Mouse (Mus musculus) kidney, adult 2 months (tissue): ENCODE measurements at regions not wholly inside any gene's neighbourhood (a gene's known extent, or its start where the extent isn't known, plus 50 kb on each side); places are given as distances from the start of the nearest gene placed in this dataset.

ENCODE experiments used
- DNase-seq: peaks from one replicate; pipeline ENCODE4 v3.0.0; 2021
- H3K27ac ChIP-seq: fragments of 200-500 bp; 2 replicates; pipeline ENCODE4 v1.5.1; 2012; ENCODE audit warnings: low read depth, low read length, control low read depth, inconsistent platforms; ENCODE audit not compliant: insufficient read depth
- H3K27me3 ChIP-seq: fragments of 200-500 bp; replicated peaks from 2 replicates; pipeline ENCODE4 v1.6.1; 2012; ENCODE audit warnings: mild to moderate bottlenecking, moderate library complexity, low read length, inconsistent platforms; ENCODE audit not compliant: control insufficient read depth, insufficient read depth
- H3K36me3 ChIP-seq: fragments of 200-500 bp; 2 replicates; pipeline ENCODE4 v1.6.1; 2012; ENCODE audit warnings: mild to moderate bottlenecking, moderate library complexity, low read length, inconsistent platforms; ENCODE audit not compliant: control insufficient read depth, insufficient read depth
- H3K4me1 ChIP-seq: fragments of 200-500 bp; 2 replicates; pipeline ENCODE4 v1.6.1; 2011; ENCODE audit warnings: low read length; ENCODE audit not compliant: control insufficient read depth, insufficient read depth
- H3K4me3 ChIP-seq: fragments of 200-500 bp; 2 replicates; pipeline ENCODE4 v1.5.1; 2011; ENCODE audit warnings: mild to moderate bottlenecking, low read depth, low read length, control low read depth; ENCODE audit not compliant: insufficient read depth
- CTCF ChIP-seq: fragments of 200-500 bp; conservative IDR thresholded peaks from 2 replicates; pipeline ENCODE4 v1.5.1; 2011; ENCODE audit warnings: low read depth, mild to moderate bottlenecking, control low read depth, low read length, moderate library complexity, mixed read lengths; ENCODE audit not compliant: insufficient read depth, insufficient read length
- POLR2A ChIP-seq: fragments of 200-500 bp; IDR thresholded peaks from one replicate; pipeline ENCODE4 v1.6.1; 2011; ENCODE audit warnings: low read depth, low read length, control low read depth
- WGBS: fragments of 180-500 bp; shearing (Covaris S2); methylation state at CpG from one replicate; pipeline ENCODE4 v1.1.7; 2018; 5-methylcytosine and 5-hydroxymethylcytosine counted together

DNA sequence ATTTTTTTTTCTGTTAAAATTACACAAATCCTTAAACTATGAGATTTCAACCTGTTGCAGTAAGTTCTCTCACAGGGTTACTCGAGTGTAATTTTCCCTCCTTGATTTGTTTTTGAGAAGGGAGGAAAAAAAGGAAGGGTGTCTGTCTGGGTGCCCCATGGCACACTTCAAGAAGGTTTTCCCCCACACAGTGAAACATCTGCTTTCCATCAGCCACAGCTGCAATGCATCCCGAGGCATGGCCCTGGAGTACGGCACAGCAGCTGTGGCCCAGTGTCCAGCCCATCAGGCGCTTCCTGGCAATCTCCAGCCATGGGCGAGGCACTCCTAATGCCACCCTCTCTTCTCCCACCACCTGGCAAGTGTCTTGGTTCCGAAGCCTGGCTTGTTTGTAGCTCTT lies 331.8 kb upstream of the Sox9 start:
- H3K27me3 ChIP-seq, result no peaks in the 10 kb centered on the region
- H3K4me1 ChIP-seq, result no peaks in the 10 kb centered on the region
- H3K4me3 ChIP-seq, result no peak overlapping the region
- H3K36me3 ChIP-seq, result no peaks in the 10 kb centered on the region
- DNase-seq, result no peak
- no peak overlapping the region for H3K27ac ChIP-seq
- TF ChIP-seq POLR2A (no peak), CTCF (no peak)
- 39% methylated on average over 6 of the region's 6 CpGs for WGBS

DNA sequence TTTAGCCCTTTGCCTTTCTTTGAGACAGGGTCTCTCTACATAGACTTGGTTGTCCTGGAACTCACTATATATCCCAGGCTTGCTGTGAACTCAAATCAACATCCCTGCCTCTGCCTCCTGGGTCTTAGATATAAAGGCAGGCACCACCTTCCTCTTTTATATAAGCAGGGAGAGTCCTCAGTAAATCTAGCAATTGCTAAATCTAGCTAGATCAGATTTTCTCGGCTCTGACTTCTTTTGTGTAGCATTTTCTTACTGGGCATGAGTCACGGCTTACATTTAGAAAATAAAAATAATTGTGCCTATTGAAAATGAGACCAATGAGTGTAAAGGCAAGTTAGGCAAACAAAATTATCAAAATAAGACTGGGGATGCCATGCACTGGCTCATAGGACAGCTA lies 323.9 kb upstream of the Sox9 start:
- 91% methylated on average over 2 of the region's 2 CpGs for WGBS
- Histone ChIP-seq H3K36me3 (no peaks in the 10 kb centered on the region), H3K27me3 (no peaks in the 10 kb centered on the region), H3K4me1 (no peaks in the 10 kb centered on the region), H3K27ac (no peak overlapping the region), H3K4me3 (no peak overlapping the region)
- no peak for TF ChIP-seq CTCF
- TF ChIP-seq POLR2A, result no peak
- DNase-seq, result no peak

DNA sequence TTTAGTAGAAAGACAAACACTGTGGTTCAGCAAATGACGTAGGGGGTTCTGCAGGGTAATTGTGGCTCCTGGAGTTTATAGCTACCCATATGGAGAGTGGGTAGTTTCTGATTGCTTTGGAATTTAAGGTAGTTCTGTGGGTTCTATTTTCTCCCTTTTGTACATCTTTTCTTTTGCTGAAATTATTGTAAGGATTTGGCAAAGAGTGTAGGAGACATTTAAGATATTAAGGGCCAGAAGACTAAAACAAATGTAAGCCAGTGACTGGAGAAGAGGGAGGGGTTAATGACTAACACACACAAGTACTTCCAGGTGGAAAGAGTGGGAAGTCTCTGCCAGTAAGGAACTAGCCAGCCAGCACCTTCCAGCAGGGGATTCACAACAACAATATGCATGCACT lies 318.9 kb upstream of the Sox9 start:
- no peaks in the 10 kb centered on the region for H3K27me3 ChIP-seq
- no peak overlapping the region for H3K27ac ChIP-seq
- H3K4me3 ChIP-seq, result no peak overlapping the region
- no peaks in the 10 kb centered on the region for H3K36me3 ChIP-seq
- WGBS, result 94% methylated on average over 1 of the region's 1 CpGs
- TF ChIP-seq CTCF (no peak), POLR2A (no peak)
- no peak for DNase-seq
- H3K4me1 ChIP-seq, result no peaks in the 10 kb centered on the region

DNA sequence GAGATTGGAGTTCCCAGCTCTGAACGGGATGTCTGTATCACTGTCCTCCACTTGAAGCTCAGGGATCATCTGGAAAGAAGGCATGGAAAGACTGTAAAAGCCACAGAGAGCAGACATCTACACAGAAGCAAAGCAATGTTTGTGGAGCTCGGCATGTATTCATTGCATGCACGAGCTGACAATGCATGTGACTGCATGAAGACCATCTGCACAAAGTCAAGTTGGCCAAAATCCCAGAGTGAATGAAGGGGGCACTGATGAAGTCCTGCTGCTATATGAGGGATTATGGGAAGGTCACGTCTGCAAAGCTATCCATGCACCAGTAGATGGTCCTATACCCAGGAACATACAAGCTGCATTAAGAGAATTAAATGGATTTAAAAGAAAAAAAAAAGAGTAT lies 317.6 kb upstream of the Sox9 start:
- no peak overlapping the region for H3K4me3 ChIP-seq
- no peaks in the 10 kb centered on the region for H3K27me3 ChIP-seq
- WGBS, result 81% methylated on average over 4 of the region's 4 CpGs
- no peaks in the 10 kb centered on the region for H3K4me1 ChIP-seq
- no peak overlapping the region for H3K27ac ChIP-seq
- no peak for DNase-seq
- no peak for TF ChIP-seq POLR2A
- H3K36me3 ChIP-seq, result no peaks in the 10 kb centered on the region

DNA sequence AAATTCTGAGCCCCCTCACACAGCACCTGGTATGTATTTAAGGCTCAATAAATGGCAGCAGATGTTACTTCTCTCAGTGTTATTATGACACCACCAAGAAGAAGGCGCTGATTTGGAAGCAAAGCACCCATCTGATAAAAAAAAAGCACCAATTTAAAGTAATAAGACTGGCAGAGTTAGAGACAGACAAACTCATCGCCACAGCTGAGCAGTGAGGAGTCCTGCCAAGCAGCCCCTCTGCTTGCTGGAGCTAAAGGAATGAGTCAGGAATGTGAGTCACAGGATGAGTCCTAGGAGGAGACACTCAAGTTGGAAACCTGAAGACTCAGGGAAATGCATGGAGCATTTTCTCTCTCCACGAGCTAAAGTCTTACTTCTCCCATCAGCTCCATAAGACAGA lies 311.7 kb upstream of the Sox9 start:
- Histone ChIP-seq H3K4me3 (no peak overlapping the region), H3K4me1 (no peaks in the 10 kb centered on the region), H3K27me3 (no peaks in the 10 kb centered on the region), H3K36me3 (no peaks in the 10 kb centered on the region), H3K27ac (no peak overlapping the region)
- WGBS, result 59% methylated on average over 3 of the region's 3 CpGs
- TF ChIP-seq CTCF (no peak), POLR2A (no peak)
- DNase-seq, result no peak

DNA sequence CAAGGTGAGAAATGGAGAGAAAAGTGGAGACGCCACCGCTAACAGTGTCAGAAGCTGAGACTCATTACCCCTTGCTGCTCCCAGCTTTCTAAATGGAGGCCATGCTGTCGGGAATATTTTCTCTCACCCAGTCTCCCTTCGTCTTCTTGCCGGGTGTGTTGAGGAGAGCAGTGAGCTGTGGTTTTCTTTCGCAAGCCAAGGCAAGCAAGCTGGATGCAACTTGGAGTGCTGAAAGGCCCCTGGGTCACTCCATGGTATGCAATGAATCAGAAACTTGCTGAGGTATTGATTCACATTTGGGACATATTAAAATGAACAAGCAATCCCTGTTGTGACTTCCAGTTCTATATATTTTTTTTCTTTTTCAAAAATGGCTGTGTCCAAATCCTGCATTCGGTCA lies 308.8 kb upstream of the Sox9 start:
- DNase-seq, result no peak
- TF ChIP-seq CTCF, result no peak
- no peak for TF ChIP-seq POLR2A
- Histone ChIP-seq H3K27me3 (no peaks in the 10 kb centered on the region), H3K4me3 (no peak overlapping the region), H3K27ac (no peak overlapping the region), H3K4me1 (no peaks in the 10 kb centered on the region), H3K36me3 (no peaks in the 10 kb centered on the region)
- 80% methylated on average over 7 of the region's 7 CpGs for WGBS

DNA sequence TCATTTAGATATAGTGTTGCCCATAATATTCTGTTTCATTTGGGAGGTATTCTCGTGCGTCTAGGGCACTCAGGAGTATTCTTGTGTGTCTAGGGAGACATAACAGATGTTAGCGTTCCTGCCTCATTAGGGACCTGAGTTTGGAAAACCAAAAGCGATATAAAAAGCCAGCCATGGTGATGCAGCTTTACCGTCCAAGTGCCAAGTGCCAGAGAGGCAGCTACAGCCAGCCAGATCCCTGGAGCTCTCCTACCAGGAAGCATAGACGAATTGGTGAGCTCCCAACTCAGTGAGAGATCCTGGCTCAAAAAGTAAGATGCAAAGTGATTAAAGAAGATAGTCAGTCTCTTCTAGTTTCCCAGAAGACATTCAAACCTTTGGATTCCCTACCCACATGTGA lies 308.3 kb upstream of the Sox9 start:
- Histone ChIP-seq H3K27ac (no peak overlapping the region), H3K4me1 (no peaks in the 10 kb centered on the region), H3K27me3 (no peaks in the 10 kb centered on the region), H3K4me3 (no peak overlapping the region), H3K36me3 (no peaks in the 10 kb centered on the region)
- 79% methylated on average over 6 of the region's 6 CpGs for WGBS
- TF ChIP-seq POLR2A, result no peak
- no peak for TF ChIP-seq CTCF
- DNase-seq, result no peak

DNA sequence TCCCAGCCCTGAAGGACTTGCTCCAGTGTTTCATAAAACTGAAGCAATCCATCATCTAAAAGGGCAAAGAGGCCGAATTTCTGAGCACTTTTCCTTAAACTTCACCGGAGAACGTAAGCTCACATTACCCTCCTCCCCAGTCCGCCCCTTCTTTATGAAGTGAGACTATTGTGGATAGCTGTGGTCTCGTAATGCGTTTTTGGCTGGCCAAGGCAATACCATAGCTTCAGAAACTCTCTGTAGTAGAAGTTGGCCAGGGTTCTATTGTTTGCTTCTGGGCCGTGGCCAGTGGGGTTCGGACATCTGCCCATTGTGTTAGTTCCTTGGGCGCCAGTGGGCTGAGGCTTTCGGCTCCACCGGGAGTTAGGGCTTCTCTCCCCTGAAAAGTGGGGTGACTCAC lies 301.7 kb upstream of the Sox9 start:
- H3K27me3 ChIP-seq, result no peaks in the 10 kb centered on the region
- H3K36me3 ChIP-seq, result no peaks in the 10 kb centered on the region
- 62% methylated on average over 11 of the region's 11 CpGs for WGBS
- DNase-seq, result no peak
- H3K4me3 ChIP-seq, result no peak overlapping the region
- H3K27ac ChIP-seq, result no peak overlapping the region
- H3K4me1 ChIP-seq, result no peaks in the 10 kb centered on the region
- TF ChIP-seq POLR2A (no peak), CTCF (no peak)
